Mouse (Mus musculus) CH12.LX (cell line): Measurements from ENCODE around the gene Usp5. TPM values are rescaled to one million over a fixed set of nuclear protein-coding genes. Genes with fewer than 3 reads are reported as not detected.

Experiments
- DNase-seq: peaks from one replicate; pipeline ENCODE4 v3.0.0-alpha.2; 2013; ENCODE audit errors: extremely low read depth
- H3K27ac ChIP-seq: 2 replicates; pipeline ENCODE4 v1.5.1; 2012; ENCODE audit warnings: low read depth, mild to moderate bottlenecking, control low read depth, moderate library complexity; ENCODE audit not compliant: insufficient read depth
- H3K27me3 ChIP-seq: replicated peaks from 2 replicates; pipeline ENCODE3; 2012; ENCODE audit warnings: inconsistent platforms
- H3K36me3 ChIP-seq, 2 experiments: replicated peaks in 1 of 2; 2 replicates each; pipeline versions ENCODE3 to v1.6.1; 2012; ENCODE audit warnings: inconsistent platforms in 1 of 2, low read length in 1 of 2, mild to moderate bottlenecking in 1 of 2, mixed read lengths in 1 of 2, moderate library complexity in 1 of 2; ENCODE audit not compliant: control insufficient read depth in 1 of 2, insufficient read depth in 1 of 2
- H3K4me1 ChIP-seq, 2 experiments: 2 replicates each; pipeline ENCODE4 v1.6.1; 2012; ENCODE audit warnings: inconsistent platforms in 1 of 2, moderate library complexity in 1 of 2; ENCODE audit not compliant: insufficient read depth in 2 of 2, control insufficient read depth in 1 of 2
- H3K4me2 ChIP-seq: 2 replicates; pipeline ENCODE4 v1.6.1; 2012; ENCODE audit warnings: low read depth, mild to moderate bottlenecking, control low read depth; ENCODE audit not compliant: poor library complexity, insufficient read depth, severe bottlenecking
- H3K4me3 ChIP-seq, 3 experiments: fragments of 150-350 bp in 1 of 3; sonication (generic) in 1 of 3; replicated peaks in 1 of 3; 2 replicates each; pipeline versions ENCODE3 to v1.5.1; 2011 to 2012; ENCODE audit warnings: low read depth in 2 of 3, low read length in 2 of 3, mild to moderate bottlenecking in 2 of 3, moderate library complexity in 2 of 3, control low read depth in 1 of 3, improper control_type of control experiment in 1 of 3, inconsistent platforms in 1 of 3, mixed read lengths in 1 of 3; ENCODE audit not compliant: poor library complexity in 1 of 3
- H3K79me2 ChIP-seq: replicated peaks from 2 replicates; pipeline ENCODE4 v1.6.1; 2012; ENCODE audit warnings: mild to moderate bottlenecking, moderate library complexity; ENCODE audit not compliant: control insufficient read depth, poor library complexity, insufficient read depth, severe bottlenecking; ENCODE audit errors: extremely low read depth
- H3K9ac ChIP-seq: 2 replicates; pipeline ENCODE4 v1.6.1; 2012; ENCODE audit warnings: low read depth, mild to moderate bottlenecking, control low read depth, moderate library complexity; ENCODE audit not compliant: insufficient read depth
- H3K9me3 ChIP-seq: replicated peaks from 2 replicates; pipeline ENCODE3; 2012; ENCODE audit warnings: low read length, inconsistent platforms, mixed read lengths
- CHD2 ChIP-seq: IDR thresholded peaks from 2 replicates; pipeline ENCODE4 v1.6.1; 2011; ENCODE audit warnings: low read length, improper control_type of control experiment
- E2F4 ChIP-seq: IDR thresholded peaks from 2 replicates; pipeline ENCODE4 v1.6.1; 2011; ENCODE audit warnings: low read depth, low read length, improper control_type of control experiment; ENCODE audit not compliant: insufficient replicate concordance
- ELF1 ChIP-seq: IDR thresholded peaks from 2 replicates; pipeline ENCODE4 v1.6.1; 2014; ENCODE audit warnings: low read depth, mild to moderate bottlenecking, inconsistent platforms, low read length, improper control_type of control experiment
- HCFC1 ChIP-seq: IDR thresholded peaks from 2 replicates; pipeline ENCODE4 v1.6.1; 2012; ENCODE audit warnings: low read depth, mild to moderate bottlenecking, inconsistent platforms, low read length, improper control_type of control experiment
- JUND ChIP-seq: conservative IDR thresholded peaks from 2 replicates; pipeline ENCODE4 v1.6.1; 2011; ENCODE audit warnings: low read depth, low read length, improper control_type of control experiment
- MAFK ChIP-seq: IDR thresholded peaks from 2 replicates; pipeline ENCODE4 v1.6.1; 2011; ENCODE audit warnings: low read length, improper control_type of control experiment; ENCODE audit not compliant: insufficient replicate concordance
- MAZ ChIP-seq: IDR thresholded peaks from 2 replicates; pipeline ENCODE4 v1.6.1; 2012; ENCODE audit warnings: low read depth, mild to moderate bottlenecking, inconsistent platforms, low read length, improper control_type of control experiment, moderate library complexity
- MXI1 ChIP-seq: IDR thresholded peaks from 2 replicates; pipeline ENCODE4 v1.6.1; 2011; ENCODE audit warnings: mild to moderate bottlenecking, low read depth, low read length, improper control_type of control experiment
- MYC ChIP-seq: IDR thresholded peaks from 2 replicates; pipeline ENCODE4 v1.6.1; 2011; ENCODE audit warnings: low read depth, mild to moderate bottlenecking, improper control_type of control experiment, low read length
- NELFE ChIP-seq: IDR thresholded peaks from 2 replicates; pipeline ENCODE4 v1.6.1; 2011; ENCODE audit warnings: low read depth, low read length, improper control_type of control experiment
- PAX5 ChIP-seq: IDR thresholded peaks from 2 replicates; pipeline ENCODE4 v1.6.1; 2012; ENCODE audit warnings: low read length, inconsistent platforms, mixed read lengths
- POLR2A ChIP-seq: IDR thresholded peaks from 2 replicates; pipeline ENCODE4 v1.6.1; 2011; ENCODE audit warnings: low read depth, mild to moderate bottlenecking, improper control_type of control experiment, low read length
- RAD21 ChIP-seq: IDR thresholded peaks from 2 replicates; pipeline ENCODE4 v1.6.1; 2011; ENCODE audit warnings: low read depth, mild to moderate bottlenecking, low read length, improper control_type of control experiment, moderate library complexity
- SIN3A ChIP-seq: IDR thresholded peaks from 2 replicates; pipeline ENCODE4 v1.6.1; 2012; ENCODE audit warnings: low read length, improper control_type of control experiment, inconsistent platforms
- SMC3 ChIP-seq: IDR thresholded peaks from 2 replicates; pipeline ENCODE4 v1.6.1; 2011; ENCODE audit warnings: low read depth, low read length, improper control_type of control experiment
- TBP ChIP-seq: conservative IDR thresholded peaks from 2 replicates; pipeline ENCODE4 v1.6.1; 2011; ENCODE audit warnings: low read depth, low read length, improper control_type of control experiment
- ZMIZ1 ChIP-seq: IDR thresholded peaks from 2 replicates; pipeline ENCODE4 v1.6.1; 2012; ENCODE audit warnings: low read depth, mild to moderate bottlenecking, inconsistent platforms, low read length, improper control_type of control experiment
- dilution Hi-C: fragments of 300-500 bp; cut with MboI; formaldehyde crosslinking; loops from 2 replicates; pipeline ENCODE4 v1.14.3; 2020; ENCODE audit warnings: low sequenced_read_pairs; ENCODE audit not compliant: extremely low pct_unique_long_range_greater_than_20kb, extremely low pct_ligation_motif_present
- in situ Hi-C: fragments of 300-500 bp; cut with MboI; formaldehyde crosslinking; loops from 3 replicates; pipeline ENCODE4 v1.14.3; 2019; ENCODE audit warnings: low sequenced_read_pairs, low pct_ligation_motif_present, low pct_unique_long_range_greater_than_20kb, mixed read lengths
- polyA plus RNA-seq: library from polyadenylated mRNA; unstranded; fragments of >175 nt; gene quantifications from 2 replicates; pipeline ENCODE4 v1.2.1, GENCODE M21; 2012; ENCODE audit warnings: low read depth; ENCODE audit not compliant: insufficient read length
- total RNA-seq, 2 experiments: library from RNA; depleted of rRNA; stranded (reverse); fragments of 300-350 nt in 1 of 2; fragments of >200 nt in 1 of 2; gene quantifications; 2 replicates each; pipeline ENCODE4 v1.2.3; 2012 to 2014

The Usp5 gene
- total and polyA plus RNA-seq, 3 experiments = 79.8 to 107 (median 103) TPM

DNA sequence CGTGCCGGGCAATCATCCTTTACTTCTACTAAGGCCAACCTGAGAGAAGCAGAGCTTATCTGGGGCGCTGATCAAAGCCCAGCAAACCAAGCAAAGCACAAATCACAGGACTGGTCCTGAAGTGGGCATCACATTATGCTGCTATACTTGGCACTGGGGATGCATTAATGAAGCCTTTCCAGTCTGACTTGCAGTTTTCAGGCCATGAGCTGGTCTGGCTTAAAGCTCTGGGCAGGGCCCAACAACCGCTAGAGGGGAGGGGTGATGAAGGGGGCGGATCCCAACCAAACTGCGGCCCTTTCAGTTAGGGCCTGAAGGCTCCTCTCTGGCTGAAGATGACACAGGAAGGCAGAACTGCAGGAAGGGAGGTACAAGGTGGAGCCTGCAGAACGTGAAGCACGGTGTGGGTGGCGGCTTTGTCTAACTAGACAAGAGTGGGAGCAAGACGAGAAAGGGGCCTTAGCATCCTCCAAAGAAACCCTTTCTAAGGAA lies 1.1 kb downstream of the Usp5 start:
- Histone ChIP-seq H3K27ac (peak overlapping the region; percentile 50), H3K4me3 (peak overlapping the region; percentile 70 to 94 (median 90)), H3K4me2 (peak overlapping the region; percentile 90), H3K9ac (peak overlapping the region; percentile 85), H3K9me3 (no peaks in the 10 kb centered on the region), H3K4me1 (peaks cover 3 to 35% of the 10 kb centered on the region in 2 experiments), H3K79me2 (peaks cover 32% of the 10 kb centered on the region), H3K27me3 (no peaks in the 10 kb centered on the region), H3K36me3 (peaks cover 51 to 65% of the 10 kb centered on the region in 2 experiments)
- in situ Hi-C loops = no loop called here
- DNase-seq = peak; percentile 79
- dilution Hi-C loops = no loop called here
- TF ChIP-seq TBP (no peak), MAFK (no peak), RAD21 (no peak), MXI1 (0 out of 2 replicates have a peak, but pooled peaks have one; percentile 4), SIN3A (peak; percentile 19; the same call in 1 of the 2 replicates), ZMIZ1 (0 out of 2 replicates have a peak, but pooled peaks have one; percentile 37), POLR2A (peak; percentile 58), HCFC1 (no peak), NELFE (peak; percentile 69; the same call in 1 of the 2 replicates), MAZ (peak; percentile 26; the same call in 1 of the 2 replicates), JUND (no peak), ELF1 (no peak)

- Histone ChIP-seq H3K4me2 (no peak overlapping the region), H3K36me3 (peaks cover 88 to 100% of the 10 kb centered on the region in 2 experiments), H3K27me3 (no peaks in the 10 kb centered on the region), H3K9ac (no peak overlapping the region), H3K4me3 (no peak overlapping the region), H3K9me3 (no peaks in the 10 kb centered on the region), H3K79me2 (peaks cover 11% of the 10 kb centered on the region), H3K27ac (no peak overlapping the region), H3K4me1 (peaks cover 0 to 4% of the 10 kb centered on the region in 2 experiments; a peak in 2 of 4 replicates)
- dilution Hi-C loops = no loop called here
- in situ Hi-C loops = no loop called here
- TF ChIP-seq SMC3 = no peak
- TF ChIP-seq MAFK = no peak
- no peak for TF ChIP-seq CHD2
- no peak for TF ChIP-seq PAX5
- no peak for TF ChIP-seq RAD21
- TF ChIP-seq E2F4 = no peak
- TF ChIP-seq MYC = no peak
- no peak for DNase-seq
Observed at GRCm38 (mm10) chr6:124822049-124822448, 7.2 kb downstream of the Usp5 start.
